Mouse (Mus musculus): Measurements from ENCODE around the gene Lipc.

DNA sequence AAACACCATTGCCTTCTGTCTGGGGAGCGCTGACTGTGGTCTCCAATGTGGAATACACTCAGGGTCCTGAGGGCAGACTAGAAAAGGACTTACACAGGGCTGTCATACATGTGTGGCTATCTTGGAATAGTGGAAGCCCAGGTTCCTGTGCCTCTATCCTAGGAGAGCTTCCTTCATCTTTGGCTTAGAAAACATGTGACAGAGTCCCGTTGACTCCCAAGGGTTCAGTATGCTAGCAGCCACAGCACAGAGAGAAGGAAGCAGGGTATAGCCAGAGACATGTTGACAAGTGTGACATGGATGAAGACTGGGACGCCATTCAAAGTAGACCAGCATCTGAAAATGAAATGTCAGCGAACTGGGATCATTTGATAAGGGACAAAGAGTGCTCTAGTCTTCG lies 8.3 kb upstream of the Lipc start:
- TF ChIP-seq CTCF (IDR thresholded peaks at IDR 0.05; ENCODE audit: low read depth, low read length) (no peak), GATA1 (IDR thresholded peaks at IDR 0.05; ENCODE audit: borderline replicate concordance, low read length) (no peak), TAL1 (conservative IDR thresholded peaks at IDR 0.05; ENCODE audit: low read depth, low read length) (no peak)
